Mouse (Mus musculus): ENCODE data around the gene Gli3.

DNA sequence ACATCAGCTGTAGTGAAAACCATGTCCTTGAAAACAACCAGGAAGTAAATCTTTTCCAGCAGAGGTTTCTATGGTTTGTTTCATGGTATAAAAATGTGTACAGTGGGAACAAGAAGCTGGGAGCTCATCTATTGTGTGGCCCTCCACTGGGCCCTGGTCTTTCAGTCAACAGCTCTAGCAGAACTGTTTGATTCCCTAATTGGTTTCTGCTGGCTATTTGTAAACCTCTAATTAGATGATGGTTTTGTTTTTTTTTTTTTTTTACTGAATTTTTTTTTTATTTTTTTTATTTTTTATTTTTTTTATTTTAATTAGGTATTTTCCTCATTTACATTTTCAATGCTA lies 229.4 kb downstream of the Gli3 start:
- no peak for TF ChIP-seq EP300 (IDR thresholded peaks at IDR 0.05; ENCODE audit: low read depth)
- TF ChIP-seq CTCF (IDR thresholded peaks at IDR 0.05; ENCODE audit: low read depth), result no peak

Data from liver, embryonic 14.5 days (tissue).